Mouse (Mus musculus): ENCODE results near the gene Ubald2. TPM values are rescaled to one million over a fixed set of nuclear protein-coding genes. Genes with fewer than 3 reads are reported as not detected.
A peak's percentile ranks its signal among the peaks of the same experiment; 100 is the strongest.

The Ubald2 gene
- polyA plus RNA-seq, 1 experiment from 2014 or later = 48.4 TPM

DNA sequence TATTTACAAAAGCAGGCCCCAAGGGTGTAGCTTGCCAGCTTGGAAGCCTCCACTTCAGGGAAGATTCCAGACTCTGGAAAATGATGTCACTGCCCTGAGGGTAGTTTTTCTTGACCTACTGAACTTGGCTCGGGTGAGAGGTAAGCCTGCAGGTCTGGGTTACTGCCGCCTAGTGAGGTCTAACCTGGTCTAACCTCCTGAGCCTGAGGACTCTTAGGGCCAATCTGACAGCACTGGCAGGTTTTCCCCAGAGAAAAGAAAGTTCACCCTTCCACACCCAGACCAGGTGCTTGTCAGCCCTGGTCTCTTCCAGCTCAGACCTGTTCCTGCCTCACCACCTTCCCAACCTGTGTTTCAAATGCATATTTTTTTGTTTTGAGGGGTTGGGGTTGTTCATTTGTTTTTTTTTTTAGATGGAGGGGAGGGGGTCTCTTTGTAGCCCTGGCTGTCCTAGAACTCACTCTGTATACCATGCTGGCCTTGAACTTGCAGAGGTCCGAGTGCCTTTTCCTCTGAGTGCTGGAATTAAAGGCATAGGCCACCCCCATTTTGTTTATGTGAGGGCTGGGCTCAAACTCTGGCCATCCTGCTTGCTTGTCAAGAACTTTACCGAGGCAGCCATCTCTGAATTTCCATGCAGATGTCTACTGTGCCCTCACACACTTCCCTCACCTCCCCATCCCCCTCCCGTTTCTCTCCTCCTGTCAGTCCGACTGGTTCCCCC, 6.9 kb upstream of the Ubald2 start:
- H3K9me3 ChIP-seq = no peaks in the 10 kb centered on the region
- no peak overlapping the region for H3K4me3 ChIP-seq (replicated peaks)
- no peaks in the 10 kb centered on the region for H3K4me1 ChIP-seq (replicated peaks)
- H3K9ac ChIP-seq (replicated peaks) = no peak overlapping the region
- 65% methylated on average over 6 of the region's 6 CpGs for WGBS
- no peak overlapping the region for H3K4me2 ChIP-seq
- H3K36me3 ChIP-seq = no peaks in the 10 kb centered on the region
- H3K27me3 ChIP-seq = 0 out of 2 replicates have a peak, but pooled peaks cover 3% of the 10 kb centered on the region
- ATAC-seq (ENCODE audit: insufficient number of reproducible peaks, insufficient read depth, low FRiP score, low TSS enrichment, low read depth) = no peak
- no peak overlapping the region for H3K27ac ChIP-seq

DNA sequence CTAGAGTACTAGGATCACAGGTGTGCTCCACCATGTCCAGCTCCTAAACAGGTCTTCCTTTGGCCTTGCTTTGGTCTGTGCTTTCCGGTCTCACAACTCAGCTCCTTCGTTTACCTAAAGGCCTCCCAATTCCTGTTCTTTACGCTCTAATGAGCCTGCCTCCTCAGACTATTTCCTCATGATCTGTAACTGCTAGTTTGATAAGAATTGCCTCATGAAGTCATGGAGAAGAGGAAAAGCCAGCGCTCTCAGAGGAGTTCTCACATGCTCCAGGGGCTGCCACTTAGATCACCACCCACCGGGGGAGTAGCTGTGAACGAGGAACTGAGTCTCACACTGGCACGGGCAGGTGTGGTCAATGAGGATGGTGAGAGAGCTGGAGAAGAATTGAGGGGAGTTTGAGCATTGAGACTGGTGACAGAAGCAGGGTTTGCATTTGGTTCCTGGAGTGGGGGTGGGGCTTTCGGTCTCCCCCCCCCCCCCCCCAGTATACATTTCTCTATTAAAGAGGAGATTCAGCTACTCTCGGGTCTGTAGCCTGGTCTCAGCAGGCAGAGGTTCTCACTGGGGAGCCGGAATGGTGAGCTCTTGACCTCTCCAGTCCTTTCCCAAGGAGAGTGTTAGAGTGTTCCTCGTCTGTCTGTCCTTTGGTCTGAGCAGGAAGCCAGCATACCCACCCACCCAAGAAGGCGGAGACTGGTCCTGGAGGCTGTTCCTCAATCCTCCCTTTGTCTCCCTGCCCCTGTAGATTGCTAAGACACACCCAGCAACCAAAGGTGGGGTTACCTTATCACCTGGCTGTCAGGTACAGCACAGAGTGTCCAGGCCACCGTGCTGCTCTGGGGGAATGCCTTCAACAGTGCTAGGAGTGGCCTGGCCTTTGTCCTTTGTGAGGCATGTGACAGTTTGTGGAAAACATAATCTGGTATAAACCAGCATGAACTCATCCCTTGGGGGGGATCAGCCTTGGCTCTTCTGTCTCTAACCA, 4.7 kb upstream of the Ubald2 start:
- no peaks in the 10 kb centered on the region for H3K36me3 ChIP-seq
- H3K27ac ChIP-seq = no peak overlapping the region; the same call in 1 of the 2 replicates
- H3K4me1 ChIP-seq (replicated peaks) = 0 out of 2 replicates have a peak, but pooled peaks cover 3% of the 10 kb centered on the region
- H3K9me3 ChIP-seq = no peaks in the 10 kb centered on the region
- no peak for ATAC-seq (ENCODE audit: insufficient number of reproducible peaks, insufficient read depth, low FRiP score, low TSS enrichment, low read depth)
- 0 out of 2 replicates have a peak, but pooled peaks cover 3% of the 10 kb centered on the region for H3K27me3 ChIP-seq
- no peak overlapping the region for H3K9ac ChIP-seq (replicated peaks)
- WGBS = 47% methylated on average over 13 of the region's 13 CpGs
- no peak overlapping the region for H3K4me2 ChIP-seq
- H3K4me3 ChIP-seq (replicated peaks) = no peak overlapping the region

DNA sequence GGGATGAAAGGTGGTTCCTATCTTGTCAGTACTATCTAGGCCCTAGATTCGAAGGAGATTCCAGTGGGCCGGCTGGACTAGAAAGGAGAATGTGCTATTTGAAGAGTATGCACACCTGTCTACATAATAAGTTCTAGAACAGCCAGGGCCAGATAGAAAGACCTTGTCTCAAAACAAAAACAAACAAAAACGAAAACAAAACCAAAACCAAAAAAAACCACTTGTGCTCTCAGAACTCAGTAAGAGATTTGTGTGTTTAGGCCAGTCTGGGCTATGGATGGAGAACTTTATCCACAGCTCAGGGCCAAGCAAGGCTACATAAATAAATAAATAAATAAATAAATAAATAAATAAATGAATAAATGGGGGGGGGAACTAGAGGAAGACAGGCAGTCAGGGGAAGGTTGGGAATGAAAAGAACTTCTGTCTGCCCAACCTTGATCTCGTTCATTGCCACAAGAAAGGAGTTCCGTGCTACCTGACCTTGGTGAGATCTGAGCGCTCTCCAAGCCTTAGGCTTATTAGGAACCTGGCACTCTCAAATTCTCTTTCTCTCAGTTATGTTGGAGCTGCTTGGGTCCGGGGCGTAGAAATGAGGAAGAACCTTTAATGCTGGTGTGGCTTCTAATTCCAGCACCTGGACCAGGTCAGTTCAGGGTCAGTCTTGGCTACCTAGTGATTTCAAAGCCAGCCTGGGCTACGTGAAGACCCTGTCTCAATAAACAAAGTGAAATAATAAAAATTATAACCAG, 3.9 kb upstream of the Ubald2 start:
- ATAC-seq (ENCODE audit: insufficient number of reproducible peaks, insufficient read depth, low FRiP score, low TSS enrichment, low read depth) = no peak
- H3K4me2 ChIP-seq = no peak overlapping the region
- H3K36me3 ChIP-seq = no peaks in the 10 kb centered on the region
- no peak overlapping the region; the same call in 1 of the 2 replicates for H3K27ac ChIP-seq
- WGBS = 82% methylated on average over 9 of the region's 9 CpGs
- no peak overlapping the region for H3K9ac ChIP-seq (replicated peaks)
- 0 out of 2 replicates have a peak, but pooled peaks cover 3% of the 10 kb centered on the region for H3K27me3 ChIP-seq
- H3K9me3 ChIP-seq = no peaks in the 10 kb centered on the region
- H3K4me1 ChIP-seq (replicated peaks) = peaks cover 5% of the 10 kb centered on the region
- H3K4me3 ChIP-seq (replicated peaks) = no peak overlapping the region

DNA sequence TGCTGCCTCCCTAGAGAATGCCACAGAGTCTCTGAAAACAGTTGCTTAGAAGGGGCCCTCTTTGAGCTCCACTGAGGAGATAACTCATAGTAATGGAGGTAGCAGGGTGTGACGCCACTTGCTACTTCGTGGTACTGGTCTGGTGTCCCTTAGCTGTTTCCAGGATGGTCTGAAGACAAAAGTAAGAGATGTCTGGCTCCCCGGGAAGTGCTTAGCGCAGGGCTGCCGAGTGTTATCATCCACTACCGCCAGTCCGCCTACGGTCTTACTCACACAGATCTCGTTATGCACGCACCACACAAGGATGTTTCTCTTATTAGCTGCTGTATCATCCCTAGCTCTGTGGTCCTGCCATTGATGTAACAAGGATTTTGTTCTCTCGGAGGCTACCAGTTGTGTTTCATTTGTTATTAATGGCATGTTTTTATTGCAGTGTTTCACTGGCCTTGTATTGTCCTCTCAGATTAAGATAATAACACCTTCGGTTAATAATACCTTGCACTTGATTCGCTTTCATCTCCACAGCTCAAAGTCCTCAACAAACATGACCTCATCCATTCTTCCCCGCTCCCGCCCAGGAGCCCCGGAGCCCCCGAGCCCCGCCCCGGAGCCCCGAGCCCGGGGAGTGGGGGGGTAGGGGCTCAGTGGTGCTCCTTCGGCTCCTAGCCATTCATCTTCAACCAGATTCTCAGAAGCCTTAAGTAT, 3.0 kb upstream of the Ubald2 start:
- no peak overlapping the region for H3K9ac ChIP-seq (replicated peaks)
- ATAC-seq (ENCODE audit: insufficient number of reproducible peaks, insufficient read depth, low FRiP score, low TSS enrichment, low read depth) = no peak
- H3K4me1 ChIP-seq (replicated peaks) = peaks cover 13% of the 10 kb centered on the region
- H3K9me3 ChIP-seq = no peaks in the 10 kb centered on the region
- no peak overlapping the region for H3K4me2 ChIP-seq
- H3K4me3 ChIP-seq (replicated peaks) = no peak overlapping the region
- peaks cover 1% of the 10 kb centered on the region; the same call in 1 of the 2 replicates for H3K36me3 ChIP-seq
- 42% methylated on average over 22 of the region's 22 CpGs for WGBS
- H3K27ac ChIP-seq = no peak overlapping the region
- 0 out of 2 replicates have a peak, but pooled peaks cover 3% of the 10 kb centered on the region for H3K27me3 ChIP-seq

DNA sequence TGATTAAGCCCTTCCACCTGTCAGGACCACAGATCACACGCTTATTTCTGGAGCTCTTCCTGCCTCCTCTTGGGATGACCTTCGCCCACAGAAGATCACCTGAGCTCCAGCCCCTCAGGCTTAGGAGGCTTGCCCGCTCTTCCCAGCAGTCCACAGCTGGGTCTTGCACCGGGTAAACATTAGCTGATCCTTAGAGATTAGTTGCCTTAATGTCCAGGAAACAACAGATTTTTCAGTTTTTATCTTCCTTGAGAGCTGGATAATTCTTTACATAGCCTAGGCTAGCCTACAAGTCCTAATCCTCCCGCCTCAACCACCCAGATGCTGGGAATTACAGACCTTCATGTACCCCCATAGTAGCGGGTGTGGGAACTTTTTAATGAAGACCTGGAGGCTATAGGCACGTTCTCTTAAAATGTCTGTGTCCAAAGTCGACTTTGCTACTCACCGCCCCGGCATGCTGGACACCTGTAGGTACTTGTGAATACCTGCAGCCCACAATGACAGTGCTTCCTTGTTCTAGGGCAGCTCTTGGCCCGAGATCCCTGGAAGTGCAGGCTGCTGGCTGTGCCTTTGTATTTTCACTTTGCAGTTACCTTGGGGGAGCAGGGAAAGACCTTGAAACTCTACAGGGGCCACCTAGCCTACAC, 2.3 kb upstream of the Ubald2 start:
- 0 out of 2 replicates have a peak, but pooled peaks cover 3% of the 10 kb centered on the region for H3K27me3 ChIP-seq
- peaks cover 20% of the 10 kb centered on the region for H3K4me1 ChIP-seq (replicated peaks)
- no peak overlapping the region for H3K9ac ChIP-seq (replicated peaks)
- H3K36me3 ChIP-seq = peaks cover 8% of the 10 kb centered on the region
- WGBS = 52% methylated on average over 11 of the region's 11 CpGs
- no peaks in the 10 kb centered on the region for H3K9me3 ChIP-seq
- H3K4me2 ChIP-seq = no peak overlapping the region
- no peak overlapping the region for H3K27ac ChIP-seq
- ATAC-seq (ENCODE audit: insufficient number of reproducible peaks, insufficient read depth, low FRiP score, low TSS enrichment, low read depth) = no peak
- H3K4me3 ChIP-seq (replicated peaks) = no peak overlapping the region

DNA sequence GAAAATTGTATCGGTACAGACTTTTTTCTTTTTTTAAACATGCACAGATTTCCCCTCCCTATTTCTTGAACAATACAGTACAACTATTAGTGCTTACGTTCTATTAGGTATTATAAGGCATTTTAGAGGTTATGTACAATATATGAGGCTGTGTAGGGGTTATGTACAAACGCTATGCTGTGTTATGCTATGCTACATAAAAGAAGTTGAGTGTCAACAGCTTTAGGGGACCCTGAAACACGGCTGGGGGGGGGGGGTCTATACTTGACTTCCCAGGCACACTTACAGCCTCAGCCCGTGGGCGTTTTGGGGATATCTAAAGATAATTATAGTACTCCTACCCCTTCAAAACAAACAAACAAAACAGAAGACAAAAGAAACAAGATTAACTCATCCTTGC, 1.8 kb upstream of the Ubald2 start:
- WGBS = 73% methylated on average over 6 of the region's 6 CpGs

DNA sequence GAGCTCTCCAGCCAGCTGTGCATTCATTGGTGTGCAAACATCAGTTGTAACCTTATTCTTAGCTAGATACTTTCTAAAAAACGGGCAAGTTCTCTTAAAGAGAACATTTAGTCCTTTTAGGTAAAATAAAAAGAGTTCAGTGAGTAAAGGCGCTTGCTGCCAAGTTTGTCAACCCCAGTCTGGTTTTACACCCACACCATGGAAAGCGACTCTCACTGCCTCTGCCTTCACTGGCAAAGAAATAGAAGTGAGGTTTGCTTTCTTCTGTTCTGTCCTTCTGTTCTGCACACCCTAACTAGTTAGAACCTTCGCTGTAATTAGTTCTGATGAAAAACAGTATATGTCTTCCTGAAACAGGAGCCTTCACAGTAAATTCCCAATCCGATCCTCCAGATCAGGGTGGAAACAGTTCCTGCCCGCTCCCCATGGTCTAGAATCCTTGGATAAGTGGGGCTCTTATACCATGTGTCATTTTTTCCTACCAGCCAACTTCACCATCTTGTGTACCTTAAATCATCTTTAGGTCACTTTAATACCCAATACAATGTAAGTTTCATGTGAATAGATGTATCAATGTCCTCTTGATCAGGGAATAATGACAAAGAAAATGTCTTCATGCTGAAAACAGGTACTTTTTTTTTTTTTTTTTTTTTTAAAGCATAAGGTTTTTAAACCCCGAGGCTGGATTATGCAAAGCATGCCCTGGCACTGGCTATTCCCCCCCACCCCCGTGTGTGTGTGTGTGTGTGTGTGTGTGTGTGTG, 1.1 kb upstream of the Ubald2 start:
- Histone ChIP-seq H3K4me3 (replicated peaks) (no peak overlapping the region), H3K9me3 (no peaks in the 10 kb centered on the region), H3K4me2 (peak overlapping the region; percentile 83), H3K9ac (replicated peaks) (no peak overlapping the region), H3K27ac (peak overlapping the region; percentile 56; the same call in 1 of the 2 replicates), H3K36me3 (peaks cover 20% of the 10 kb centered on the region), H3K27me3 (0 out of 2 replicates have a peak, but pooled peaks cover 3% of the 10 kb centered on the region), H3K4me1 (replicated peaks) (peaks cover 27% of the 10 kb centered on the region)
- 62% methylated on average over 8 of the region's 8 CpGs for WGBS
- no peak for ATAC-seq (ENCODE audit: insufficient number of reproducible peaks, insufficient read depth, low FRiP score, low TSS enrichment, low read depth)

More for the DNA sequence above, 1.8 kb upstream of the Ubald2 start:
- Histone ChIP-seq H3K27me3 (0 out of 2 replicates have a peak, but pooled peaks cover 3% of the 10 kb centered on the region), H3K36me3 (peaks cover 14% of the 10 kb centered on the region), H3K9me3 (no peaks in the 10 kb centered on the region), H3K9ac (replicated peaks) (no peak overlapping the region), H3K4me1 (replicated peaks) (peaks cover 26% of the 10 kb centered on the region), H3K27ac (no peak overlapping the region), H3K4me2 (no peak overlapping the region), H3K4me3 (replicated peaks) (no peak overlapping the region)
- no peak for ATAC-seq (ENCODE audit: insufficient number of reproducible peaks, insufficient read depth, low FRiP score, low TSS enrichment, low read depth)

DNA sequence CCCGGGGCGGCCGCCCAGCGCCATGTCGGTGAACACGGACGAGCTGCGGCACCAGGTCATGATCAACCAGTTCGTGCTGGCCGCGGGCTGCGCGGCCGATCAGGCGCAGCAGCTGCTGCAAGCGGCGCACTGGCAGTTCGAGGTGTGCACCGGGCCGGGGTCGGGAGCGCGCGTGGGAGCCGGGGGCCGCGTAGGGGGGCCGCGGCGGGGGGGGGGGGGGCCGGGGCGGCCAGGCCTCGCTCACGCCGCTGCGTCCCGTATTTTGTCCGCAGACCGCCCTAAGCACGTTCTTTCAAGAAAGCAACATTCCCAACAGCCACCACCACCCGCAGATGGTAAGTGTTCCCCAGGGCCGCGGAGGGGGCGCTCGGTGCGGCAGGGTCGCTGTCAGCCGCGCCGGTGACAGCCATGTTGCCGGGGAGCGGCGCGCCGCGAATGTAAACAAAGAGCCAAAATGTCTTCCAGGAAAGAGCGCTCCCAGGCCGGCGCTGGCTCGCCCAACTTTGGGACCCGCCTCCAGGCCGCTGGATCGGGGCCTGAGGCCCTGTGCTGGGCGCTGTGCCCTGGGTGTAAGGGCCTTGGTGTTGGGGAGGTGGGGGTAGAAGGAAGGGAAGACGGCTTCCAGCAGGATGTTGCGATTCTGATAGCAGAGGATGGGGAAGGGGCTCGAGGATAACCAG, 533 bp downstream of the Ubald2 start:
- H3K4me3 ChIP-seq (replicated peaks) = peak overlapping the region; percentile 93
- no peaks in the 10 kb centered on the region for H3K9me3 ChIP-seq
- H3K4me1 ChIP-seq (replicated peaks) = peaks cover 30% of the 10 kb centered on the region
- H3K27me3 ChIP-seq = 0 out of 2 replicates have a peak, but pooled peaks cover 3% of the 10 kb centered on the region
- peaks cover 28% of the 10 kb centered on the region for H3K36me3 ChIP-seq
- H3K9ac ChIP-seq (replicated peaks) = peak overlapping the region; percentile 94
- H3K27ac ChIP-seq = peak overlapping the region; percentile 94
- H3K4me2 ChIP-seq = peak overlapping the region; percentile 83
- no peak for ATAC-seq (ENCODE audit: insufficient number of reproducible peaks, insufficient read depth, low FRiP score, low TSS enrichment, low read depth)
- under 1% methylated on average over 38 of the region's 67 CpGs for WGBS
